Mouse (Mus musculus) left cerebral cortex, adult 11 months (tissue): Measurements from ENCODE around the gene A4galt.
A peak's percentile ranks its signal among the peaks of the same experiment; 100 is the strongest.

Experiments
- DNase-seq: peaks from one replicate; pipeline ENCODE4 v3.0.0; 2022; ENCODE audit warnings: low spot score

The A4galt gene

GRCm38 (mm10) chr15:83224136-83224766, 27.3 kb downstream of the A4galt start:
- no peak for DNase-seq

GRCm38 (mm10) chr15:83223208-83223962, 28.2 kb downstream of the A4galt start:
- DNase-seq = no peak

- no peak for DNase-seq
Observed at GRCm38 (mm10) chr15:83221721-83222120, 29.9 kb downstream of the A4galt start.

GRCm38 (mm10) chr15:83220368-83221013, 31.1 kb downstream of the A4galt start:
- no peak for DNase-seq

- no peak for DNase-seq
Observed at GRCm38 (mm10) chr15:83215322-83216216, 36.0 kb downstream of the A4galt start.

- DNase-seq = no peak
Observed at GRCm38 (mm10) chr15:83210229-83210628, 41.3 kb downstream of the A4galt start.

- no peak for DNase-seq
Observed at GRCm38 (mm10) chr15:83209719-83210118, 41.9 kb downstream of the A4galt start.

- DNase-seq = no peak
Observed at GRCm38 (mm10) chr15:83209092-83209695, 42.4 kb downstream of the A4galt start.

GRCm38 (mm10) chr15:83204731-83205451, 46.7 kb downstream of the A4galt start:
- peak; percentile 48 for DNase-seq

- DNase-seq = no peak
Observed at GRCm38 (mm10) chr15:83202412-83202811, 49.2 kb downstream of the A4galt start.

GRCm38 (mm10) chr15:83193413-83193812, 58.2 kb downstream of the A4galt start:
- no peak for DNase-seq

- DNase-seq = no peak
Observed at GRCm38 (mm10) chr15:83182351-83182750, 69.2 kb downstream of the A4galt start.

- no peak for DNase-seq
Observed at GRCm38 (mm10) chr15:83181800-83182330, 69.7 kb downstream of the A4galt start.

- DNase-seq = no peak
Observed at GRCm38 (mm10) chr15:83180004-83180403, 71.6 kb downstream of the A4galt start.
